Mouse (Mus musculus) Patski (cell line): ENCODE measurements around the gene Calm5. TPM values are rescaled to one million over a fixed set of nuclear protein-coding genes. Genes with fewer than 3 reads are reported as not detected.
A peak's percentile ranks its signal among the peaks of the same experiment; 100 is the strongest.
"Not testable (repeated sequence)": the region's sequence is repeated elsewhere in the genome, so short reads cannot be mapped to it uniquely, and the experiment has no call there.

Experiments used
- ATAC-seq: fragments of 100-300 bp; one replicate; pipeline ENCODE4 v1.8.0; 2021
- CTCF ChIA-PET: fragments of 350-600 bp; sonication (Branson Sonifier 250); formaldehyde crosslinking; loops from one replicate; lab custom pipeline; 2022; ENCODE audit warnings: inconsistent platforms; lab: Charles Lee
- POLR2A ChIA-PET: fragments of 350-600 bp; sonication (Branson Sonifier 250); formaldehyde crosslinking; loops from one replicate; lab custom pipeline; 2022; ENCODE audit warnings: antibody characterized with exemption, inconsistent platforms; lab: Charles Lee
- DNase-seq: peaks from one replicate; pipeline ENCODE4 v3.0.0-alpha.2; 2011; ENCODE audit warnings: low read depth, low spot score
- H3K27me3 ChIP-seq: fragments of 371-371 bp; one replicate; pipeline ENCODE4 v1.5.1; 2021
- CTCF ChIP-seq: fragments of 100-300 bp; IDR thresholded peaks from one replicate; pipeline ENCODE4 v1.5.1; 2021
- in situ Hi-C: fragments of 300-500 bp; cut with MboI; formaldehyde crosslinking; loops from 3 replicates; pipeline ENCODE4 v1.11.1; 2018; ENCODE audit warnings: low pct_unique_long_range_greater_than_20kb, mixed read lengths
- polyA plus RNA-seq: library from polyadenylated mRNA; unstranded; gene quantifications from one replicate; pipeline ENCODE4 v1.2.3, GENCODE M21; 2021

The Calm5 gene
- not detected for polyA plus RNA-seq

- H3K27me3 ChIP-seq, POLR2A ChIA-PET, CTCF ChIA-PET, in situ Hi-C loops, ATAC-seq, DNase-seq: not testable (repeated sequence)
Observed at GRCm38 (mm10) chr13:3853648-3854333, at the start of gene Calm5. Gene Calm5, plus strand, starts transcription at chr13:3854173.

DNA sequence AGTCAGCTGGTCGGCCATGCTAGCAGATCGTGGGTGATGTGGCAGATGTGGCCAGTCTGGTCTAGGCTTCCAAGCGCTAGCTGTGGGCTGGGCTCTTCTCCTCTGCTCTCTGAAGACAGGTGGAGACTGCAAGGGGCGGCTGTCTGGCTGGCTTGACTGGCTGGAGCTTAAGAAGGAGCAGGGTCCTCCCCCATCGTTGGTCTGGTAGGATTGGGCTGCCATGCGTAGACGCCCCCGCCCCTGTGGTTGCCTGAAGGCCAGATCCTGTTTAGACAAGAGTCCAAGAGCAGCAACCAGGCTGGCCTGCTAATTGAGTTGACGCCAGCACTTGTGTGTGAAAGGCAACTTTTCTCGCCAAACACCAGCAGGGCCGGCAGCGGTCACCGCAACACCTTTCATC, 49.8 kb upstream of the Calm5 start, which contains the start of gene Calml3:
Gene Calml3, minus strand, starts transcription at position 131 of the 400 bp plus-strand sequence.
- in situ Hi-C loops = no loop called here
- ChIA-PET CTCF (no interaction called here), POLR2A (no interaction called here)
- ATAC-seq = no peak
- no peak for TF ChIP-seq CTCF
- no peaks in the 10 kb centered on the region for H3K27me3 ChIP-seq
- no peak for DNase-seq

DNA sequence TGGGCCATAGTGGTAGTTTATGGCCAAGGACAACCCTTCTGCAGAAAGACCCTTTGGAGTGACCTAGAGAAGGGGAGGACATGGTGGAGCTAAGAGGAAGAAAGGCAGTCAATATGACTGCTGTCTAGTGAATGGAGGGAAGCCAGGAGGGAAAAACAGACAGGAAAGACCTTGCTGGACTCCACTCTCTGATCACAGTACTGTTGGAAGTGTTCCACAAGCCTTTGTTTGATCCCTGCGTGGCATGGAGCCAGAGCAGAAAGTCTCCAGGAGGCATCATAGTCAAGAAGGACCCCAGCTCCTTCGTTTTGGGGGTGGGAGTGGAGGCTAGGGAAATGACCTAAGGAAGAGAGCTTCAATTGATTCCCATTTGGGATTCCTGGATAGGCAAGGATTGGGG, 48.8 kb upstream of the Calm5 start:
- no peaks in the 10 kb centered on the region for H3K27me3 ChIP-seq
- DNase-seq (no peak), ATAC-seq (no peak)
- TF ChIP-seq CTCF = no peak
- in situ Hi-C loops = no loop called here
- POLR2A ChIA-PET = no interaction called here
- CTCF ChIA-PET = interaction anchor here (0.7 kb wide), 1 partner anchor 47 kb away, joined by 3 read pairs; no protein-coding TSS in a partner anchor

DNA sequence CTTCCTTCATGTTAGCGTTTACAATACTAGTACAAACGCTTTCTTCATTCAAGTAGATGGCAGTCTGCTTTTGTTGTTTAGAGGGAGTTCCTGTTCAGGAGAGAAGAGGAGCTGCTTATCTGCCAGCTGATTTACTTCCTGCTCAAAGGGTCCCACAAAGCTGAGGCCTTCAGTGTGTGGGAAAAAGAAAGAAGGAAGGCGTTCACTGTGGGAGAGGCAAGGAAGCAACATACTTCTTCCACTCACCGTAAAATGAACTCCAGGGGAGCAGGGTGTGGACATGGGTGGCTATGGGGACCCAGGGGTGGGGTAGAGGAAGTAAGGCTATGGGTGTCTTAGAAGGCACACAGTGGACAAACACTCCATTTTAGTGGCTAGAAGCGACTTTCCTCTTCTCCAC, 48.3 kb upstream of the Calm5 start:
- in situ Hi-C loops = no loop called here
- ChIA-PET POLR2A (no interaction called here), CTCF (interaction anchor here (0.7 to 0.8 kb wide), 2 partner anchors 33 to 47 kb away, joined by 3 read pairs; no protein-coding TSS in a partner anchor)
- H3K27me3 ChIP-seq = no peaks in the 10 kb centered on the region
- DNase-seq (no peak), ATAC-seq (no peak)
- no peak for TF ChIP-seq CTCF

GRCm38 (mm10) chr13:3807131-3807827, 46.7 kb upstream of the Calm5 start:
- in situ Hi-C loops = no loop called here
- DNase-seq (no peak), ATAC-seq (no peak)
- POLR2A ChIA-PET = no interaction called here
- TF ChIP-seq CTCF = no peak
- CTCF ChIA-PET = interaction anchor here (1.5 kb wide), 1 partner anchor 26 kb away, joined by 3 read pairs; no protein-coding TSS in a partner anchor
- H3K27me3 ChIP-seq = no peaks in the 10 kb centered on the region

DNA sequence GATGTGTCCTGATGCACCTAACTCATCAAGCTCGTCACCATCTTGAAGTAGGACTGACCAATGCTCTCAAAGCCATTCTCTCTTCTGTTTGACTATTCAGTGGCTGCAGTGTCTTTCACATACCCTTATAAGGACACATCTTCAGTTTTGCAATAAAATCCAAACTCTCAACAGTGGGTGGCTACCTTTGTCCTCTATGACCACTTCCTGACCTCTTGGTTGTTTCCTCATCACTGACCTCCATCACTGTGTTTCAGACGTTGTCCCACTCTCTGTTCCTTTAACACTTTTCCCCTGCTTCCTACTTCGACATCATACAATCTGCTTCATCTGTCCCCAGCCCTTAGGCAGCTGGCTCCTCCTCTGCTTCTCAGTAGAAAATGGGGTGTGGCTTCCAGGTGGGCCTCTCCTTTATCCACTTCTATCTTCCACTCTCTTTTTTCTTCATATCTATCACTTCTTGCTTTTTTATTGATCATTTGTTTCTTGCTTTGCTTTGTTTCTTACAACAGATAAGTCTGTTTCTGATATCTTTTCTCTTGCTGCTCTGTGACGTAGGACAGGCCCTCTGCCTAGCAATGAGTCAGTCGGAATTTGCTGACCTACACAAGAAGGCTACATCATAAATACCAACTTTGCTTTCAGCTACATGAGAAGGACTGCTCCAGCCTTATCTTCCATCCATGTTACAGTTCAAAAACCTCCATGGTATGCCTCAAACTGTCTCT, 35.8 kb upstream of the Calm5 start:
- in situ Hi-C loops = no loop called here
- no peaks in the 10 kb centered on the region for H3K27me3 ChIP-seq
- no peak for TF ChIP-seq CTCF
- DNase-seq (no peak), ATAC-seq (no peak)
- ChIA-PET CTCF (interaction anchor here (1.6 kb wide), 1 partner anchor 9 kb away, joined by 4 read pairs; no protein-coding TSS in a partner anchor), POLR2A (no interaction called here)

- POLR2A ChIA-PET = no interaction called here
- ATAC-seq (no peak), DNase-seq (no peak)
- no peak for TF ChIP-seq CTCF
- CTCF ChIA-PET = interaction anchor here (1.6 kb wide), 1 partner anchor 10 kb away, joined by 4 read pairs; no protein-coding TSS in a partner anchor
- no peaks in the 10 kb centered on the region for H3K27me3 ChIP-seq
- in situ Hi-C loops = no loop called here
Observed at GRCm38 (mm10) chr13:3818740-3819076, 35.3 kb upstream of the Calm5 start.

GRCm38 (mm10) chr13:3822105-3822504, 31.9 kb upstream of the Calm5 start:
- no peak for TF ChIP-seq CTCF
- ChIA-PET POLR2A (no interaction called here), CTCF (interaction anchor here (2.1 kb wide), 1 partner anchor 24 kb away, joined by 5 read pairs; no protein-coding TSS in a partner anchor)
- DNase-seq (no peak), ATAC-seq (peak; percentile 65)
- no peaks in the 10 kb centered on the region for H3K27me3 ChIP-seq
- in situ Hi-C loops = no loop called here

GRCm38 (mm10) chr13:3825726-3826125, 28.2 kb upstream of the Calm5 start:
- H3K27me3 ChIP-seq = no peaks in the 10 kb centered on the region
- ATAC-seq = no peak
- CTCF ChIA-PET = interaction anchor here (0.8 kb wide), 1 partner anchor 24 kb away, joined by 3 read pairs; no protein-coding TSS in a partner anchor
- POLR2A ChIA-PET = no interaction called here
- no peak for DNase-seq
- no peak for TF ChIP-seq CTCF
- in situ Hi-C loops = no loop called here

GRCm38 (mm10) chr13:3831546-3831945, 22.4 kb upstream of the Calm5 start:
- no peak for TF ChIP-seq CTCF
- in situ Hi-C loops = no loop called here
- POLR2A ChIA-PET = no interaction called here
- H3K27me3 ChIP-seq = no peaks in the 10 kb centered on the region
- no peak for ATAC-seq
- CTCF ChIA-PET = interaction anchor here (1.3 kb wide), 1 partner anchor 59 kb away, joined by 3 read pairs; no protein-coding TSS in a partner anchor
- no peak for DNase-seq
